Mouse (Mus musculus) lung, adult 18-20 months (tissue): ENCODE results near the gene Rora.
A peak's percentile ranks its signal among the peaks of the same experiment; 100 is the strongest.
"Not testable (repeated sequence)": the region's sequence is repeated elsewhere in the genome, so short reads cannot be mapped to it uniquely, and the experiment has no call there.

ENCODE experiments used
- DNase-seq, 2 experiments: peaks; one replicate each; pipeline ENCODE4 v3.0.0; 2022; ENCODE audit warnings: mixed read lengths in 2 of 2

Rora gene

GRCm38 (mm10) chr9:69023314-69023713 is 369.7 kb downstream of the Rora start:
- no peak for DNase-seq

- DNase-seq: no peak
Measured at GRCm38 (mm10) chr9:69028177-69028576, 374.6 kb downstream of the Rora start.

GRCm38 (mm10) chr9:69034301-69034871 is 380.8 kb downstream of the Rora start:
- DNase-seq: no peak

- no peak for DNase-seq
Measured at GRCm38 (mm10) chr9:69035456-69035855, 381.9 kb downstream of the Rora start.

- no peak for DNase-seq
Measured at GRCm38 (mm10) chr9:69036296-69036695, 382.7 kb downstream of the Rora start.

- peak; percentile 25 to 58 for DNase-seq
Measured at GRCm38 (mm10) chr9:69043920-69044613, 390.5 kb downstream of the Rora start.

- no peak for DNase-seq
Measured at GRCm38 (mm10) chr9:69044614-69045133, 391.1 kb downstream of the Rora start.

- DNase-seq: no peak
Measured at GRCm38 (mm10) chr9:69045908-69046307, 392.3 kb downstream of the Rora start.

GRCm38 (mm10) chr9:69050856-69051255 is 397.3 kb downstream of the Rora start:
- no peak for DNase-seq

- no peak for DNase-seq
Measured at GRCm38 (mm10) chr9:69051890-69052289, 398.3 kb downstream of the Rora start.

GRCm38 (mm10) chr9:69055302-69055701 is 401.7 kb downstream of the Rora start:
- DNase-seq: no peak

GRCm38 (mm10) chr9:69071203-69071867 is 417.7 kb downstream of the Rora start:
- DNase-seq: no peak

- no peak for DNase-seq
Measured at GRCm38 (mm10) chr9:69073271-69073670, 419.7 kb downstream of the Rora start.

- DNase-seq: no peak
Measured at GRCm38 (mm10) chr9:69084086-69084719, 430.6 kb downstream of the Rora start.

GRCm38 (mm10) chr9:69084720-69085661 is 431.4 kb downstream of the Rora start:
- DNase-seq: peak; percentile 13 to 36

GRCm38 (mm10) chr9:69086844-69087243 is 433.3 kb downstream of the Rora start:
- DNase-seq: no peak

GRCm38 (mm10) chr9:69087325-69087724 is 433.7 kb downstream of the Rora start:
- no peak for DNase-seq

GRCm38 (mm10) chr9:69090749-69091270 is 437.2 kb downstream of the Rora start:
- no peak for DNase-seq

GRCm38 (mm10) chr9:69092119-69093013 is 438.8 kb downstream of the Rora start:
- peak; percentile 89 to 93 for DNase-seq

- not testable (repeated sequence) for DNase-seq
Measured at GRCm38 (mm10) chr9:69100153-69100756, 446.7 kb downstream of the Rora start.
